Mouse (Mus musculus) heart, embryonic 11.5 days (tissue): Measurements from ENCODE around the gene Vtn. TPM values are rescaled to one million over a fixed set of nuclear protein-coding genes. Genes with fewer than 3 reads are reported as not detected.

Experiments
- ATAC-seq: fragments of 200-750 bp; cut with Nextera tagmentation; replicated peaks from 2 replicates; pipeline ENCODE4 v1.8.0; 2017; ENCODE audit warnings: moderate library complexity; ENCODE audit not compliant: insufficient number of reproducible peaks, low FRiP score, low TSS enrichment
- H3K27ac ChIP-seq: fragments of 300-500 bp; sonication (generic); 2 replicates; pipeline ENCODE4 v1.5.1; 2014; ENCODE audit warnings: mild to moderate bottlenecking, low read depth, low read length
- H3K27me3 ChIP-seq: fragments of 300-500 bp; sonication (generic); 2 replicates; pipeline ENCODE4 v1.6.1; 2014; ENCODE audit warnings: mild to moderate bottlenecking, low read length, mixed read lengths; ENCODE audit not compliant: control insufficient read depth, insufficient read depth
- H3K36me3 ChIP-seq: fragments of 300-500 bp; sonication (generic); 2 replicates; pipeline ENCODE4 v1.6.1; 2014; ENCODE audit warnings: mild to moderate bottlenecking, low read length, moderate library complexity, mixed read lengths; ENCODE audit not compliant: control insufficient read depth, insufficient read depth
- H3K4me1 ChIP-seq: fragments of 300-500 bp; sonication (generic); 2 replicates; pipeline ENCODE4 v1.6.1; 2014; ENCODE audit warnings: low read length; ENCODE audit not compliant: control insufficient read depth, insufficient read depth
- H3K4me2 ChIP-seq: fragments of 300-500 bp; sonication (generic); 2 replicates; pipeline ENCODE4 v1.6.1; 2014; ENCODE audit warnings: mild to moderate bottlenecking, moderate library complexity
- H3K4me3 ChIP-seq: fragments of 300-500 bp; sonication (generic); 2 replicates; pipeline ENCODE4 v1.5.1; 2014; ENCODE audit warnings: low read depth, low read length
- H3K9ac ChIP-seq: fragments of 300-500 bp; sonication (generic); 2 replicates; pipeline ENCODE4 v1.6.1; 2014; ENCODE audit warnings: mild to moderate bottlenecking, low read depth, low read length, moderate library complexity
- H3K9me3 ChIP-seq: fragments of 300-500 bp; sonication (generic); replicated peaks from 2 replicates; pipeline ENCODE4 v1.6.1; 2016; ENCODE audit warnings: low read length; ENCODE audit not compliant: control insufficient read depth
- WGBS: fragments of 180-500 bp; shearing (Covaris S2); extraction: QIAGEN DNeasy Blood & Tissue Kit; methylation state at CpG from one replicate; pipeline ENCODE4 v1.1.7; 2014; ENCODE audit not compliant: insufficient replicate concordance; 5-methylcytosine and 5-hydroxymethylcytosine counted together
- polyA plus RNA-seq: library from polyadenylated mRNA; unstranded; fragments of >200 nt; fragmentation: Nextera tagmentation; extraction: Ambion mirVana; gene quantifications from 2 replicates; pipeline ENCODE4 v1.2.1, GENCODE M21; 2014

Vtn gene
- polyA plus RNA-seq, 1 experiment from 2014 or later: 4.6 TPM

GRCm38 (mm10) chr11:78535376-78536079 lies 36.6 kb downstream of the Vtn start:
- WGBS: under 1% methylated on average over 23 of the region's 23 CpGs
- H3K27ac ChIP-seq: peak overlapping the region; percentile 95
- H3K9me3 ChIP-seq: no peaks in the 10 kb centered on the region
- peaks cover 5% of the 10 kb centered on the region; the same call in 1 of the 2 replicates for H3K36me3 ChIP-seq
- no peaks in the 10 kb centered on the region for H3K27me3 ChIP-seq
- ATAC-seq: peak; percentile 23
- H3K4me1 ChIP-seq: peaks cover 23% of the 10 kb centered on the region
- H3K4me3 ChIP-seq: peak overlapping the region; percentile 67
- peak overlapping the region; percentile 81 for H3K9ac ChIP-seq
- H3K4me2 ChIP-seq: peak overlapping the region; percentile 70

GRCm38 (mm10) chr11:78536080-78536689 lies 37.3 kb downstream of the Vtn start, which contains the start of the genes Tnfaip1 and Ift20:
Tnfaip1 (minus strand) TSS chr11:78536332.
Ift20 (plus strand) TSS chr11:78536361.
- H3K4me2 ChIP-seq: peak within 1 kb of the TSS; percentile 70

GRCm38 (mm10) chr11:78536690-78537084 lies 37.8 kb downstream of the Vtn start:
- Histone ChIP-seq H3K4me2 (peak overlapping the region; percentile 70), H3K27ac (peak overlapping the region; percentile 76), H3K9ac (peak overlapping the region; percentile 81), H3K9me3 (no peaks in the 10 kb centered on the region), H3K36me3 (peaks cover 7% of the 10 kb centered on the region; the same call in 1 of the 2 replicates), H3K4me3 (peak overlapping the region; percentile 67), H3K4me1 (peaks cover 19% of the 10 kb centered on the region), H3K27me3 (no peaks in the 10 kb centered on the region)
- ATAC-seq: no peak
- 2% methylated on average over 14 of the region's 14 CpGs for WGBS

More at GRCm38 (mm10) chr11:78536080-78536689, 37.3 kb downstream of the Vtn start, which contains the start of the genes Tnfaip1 and Ift20:
- peaks cover 7% of the 10 kb centered on the region; the same call in 1 of the 2 replicates for H3K36me3 ChIP-seq
- H3K9ac ChIP-seq: peak within 1 kb of the TSS; percentile 81
- peak; percentile 93 for ATAC-seq
- WGBS: 0% methylated on average over 52 of the region's 52 CpGs
- peak within 1 kb of the TSS; percentile 95 for H3K27ac ChIP-seq
- H3K4me3 ChIP-seq: peak within 1 kb of the TSS; percentile 67
- H3K9me3 ChIP-seq: no peaks in the 10 kb centered on the region
- peaks cover 19% of the 10 kb centered on the region for H3K4me1 ChIP-seq
- no peaks in the 10 kb centered on the region for H3K27me3 ChIP-seq

GRCm38 (mm10) chr11:78540358-78540757 lies 41.5 kb downstream of the Vtn start:
- Histone ChIP-seq H3K4me1 (peaks cover 11% of the 10 kb centered on the region), H3K27ac (no peak overlapping the region), H3K36me3 (peaks cover 16% of the 10 kb centered on the region; the same call in 1 of the 2 replicates), H3K9ac (no peak overlapping the region), H3K27me3 (no peaks in the 10 kb centered on the region), H3K4me2 (no peak overlapping the region), H3K4me3 (no peak overlapping the region), H3K9me3 (no peaks in the 10 kb centered on the region)
- 85% methylated on average over 3 of the region's 3 CpGs for WGBS
- ATAC-seq: no peak

- WGBS: 90% methylated on average over 7 of the region's 7 CpGs
- no peak overlapping the region for H3K27ac ChIP-seq
- H3K9ac ChIP-seq: no peak overlapping the region
- no peak overlapping the region for H3K4me2 ChIP-seq
- H3K27me3 ChIP-seq: no peaks in the 10 kb centered on the region
- ATAC-seq: no peak
- H3K4me1 ChIP-seq: peaks cover 9% of the 10 kb centered on the region
- H3K36me3 ChIP-seq: peaks cover 12% of the 10 kb centered on the region; the same call in 1 of the 2 replicates
- no peak overlapping the region for H3K4me3 ChIP-seq
- H3K9me3 ChIP-seq: no peaks in the 10 kb centered on the region
Measured at GRCm38 (mm10) chr11:78544449-78545111, 45.7 kb downstream of the Vtn start.

GRCm38 (mm10) chr11:78545181-78545580 lies 46.3 kb downstream of the Vtn start:
- Histone ChIP-seq H3K9ac (no peak overlapping the region), H3K36me3 (peaks cover 12% of the 10 kb centered on the region; the same call in 1 of the 2 replicates), H3K9me3 (no peaks in the 10 kb centered on the region), H3K4me3 (no peak overlapping the region), H3K4me2 (no peak overlapping the region), H3K27me3 (no peaks in the 10 kb centered on the region), H3K27ac (no peak overlapping the region), H3K4me1 (peaks cover 12% of the 10 kb centered on the region)
- ATAC-seq: no peak
- 67% methylated on average over 8 of the region's 8 CpGs for whole genome bisulfite sequencing

- Histone ChIP-seq H3K9ac (no peak overlapping the region), H3K27ac (no peak overlapping the region), H3K4me1 (peaks cover 15% of the 10 kb centered on the region), H3K27me3 (no peaks in the 10 kb centered on the region), H3K9me3 (no peaks in the 10 kb centered on the region), H3K36me3 (peaks cover 9% of the 10 kb centered on the region; the same call in 1 of the 2 replicates), H3K4me3 (no peak overlapping the region), H3K4me2 (no peak overlapping the region)
- WGBS: 83% methylated on average over 2 of the region's 2 CpGs
- no peak for ATAC-seq
Measured at GRCm38 (mm10) chr11:78547718-78548460, 49.0 kb downstream of the Vtn start.

- Histone ChIP-seq H3K27ac (no peak overlapping the region), H3K4me2 (peak overlapping the region; percentile 83), H3K9me3 (no peaks in the 10 kb centered on the region), H3K4me1 (peaks cover 15% of the 10 kb centered on the region), H3K27me3 (no peaks in the 10 kb centered on the region), H3K36me3 (no peaks in the 10 kb centered on the region), H3K9ac (peak overlapping the region; percentile 78), H3K4me3 (peak overlapping the region; percentile 74)
- ATAC-seq: no peak
- 4% methylated on average over 5 of the region's 5 CpGs for WGBS
Measured at GRCm38 (mm10) chr11:78549491-78549987, 50.6 kb downstream of the Vtn start.
